ENCODE assay signal across 8 mouse cellular contexts in genomic region chr17:56277567-56277893, GRCm38 (mm10). TPM values are rescaled to one million over a fixed set of nuclear protein-coding genes. Genes with fewer than 3 reads are reported as not detected.
DNase-seq lines count a peak whose midpoint lies in the region; ATAC-seq and TF ChIP-seq lines count a peak whose summit lies in the region.

No protein-coding gene starts in this region.

- peaks cover 66% of the 10 kb centered on the region for H3K36me3 ChIP-seq in heart, embryonic 13.5 days
- H3K36me3 ChIP-seq in limb, embryonic 13.5 days, result peaks cover 46% of the 10 kb centered on the region

- WGBS in heart, embryonic 13.5 days, result 22% methylated on average over 2 of the region's 2 CpGs
- 41% methylated on average over 2 of the region's 2 CpGs for WGBS in limb, embryonic 13.5 days

- no peaks in the 10 kb centered on the region for H3K27me3 ChIP-seq in heart, embryonic 13.5 days (replicated peaks)
- H3K27me3 ChIP-seq in limb, embryonic 13.5 days, result no peaks in the 10 kb centered on the region

- no peaks in the 10 kb centered on the region for H3K9me3 ChIP-seq in heart, embryonic 13.5 days
- H3K9me3 ChIP-seq in limb, embryonic 13.5 days, result no peaks in the 10 kb centered on the region

- peak overlapping the region; percentile 74 for H3K9ac ChIP-seq in heart, embryonic 13.5 days
- H3K9ac ChIP-seq in limb, embryonic 13.5 days, result 0 out of 2 replicates have a peak overlapping the region, but pooled peaks have one; percentile 20

- intact Hi-C loops in heart, postnatal 14 days (cut with DNase I), result loop anchor here (2.0 kb wide), 1 partner anchor 13 kb away; no protein-coding TSS in a partner anchor
- intact Hi-C loops in left cerebral cortex, postnatal 36 days (cut with DNase I), result loop anchor here (5.0 kb wide), 1 partner anchor 50 kb away; the partner anchor contains the start of gene Kdm4b

- TF ChIP-seq CTCF in cortical plate, adult 2 months (IDR thresholded peaks at IDR 0.05; ENCODE audit: extremely low read depth, insufficient read depth, low read length), result 0 out of 2 replicates have a peak, but pooled peaks have one; percentile 6

- H3K4me2 ChIP-seq in heart, embryonic 13.5 days, result peak overlapping the region; percentile 85
- peak overlapping the region; percentile 76 for H3K4me2 ChIP-seq in limb, embryonic 13.5 days (replicated peaks)

- H3K27ac ChIP-seq in heart, embryonic 13.5 days (replicated peaks), result peak overlapping the region; percentile 93
- H3K27ac ChIP-seq in cortical plate, adult 2 months (ENCODE audit: insufficient read depth, low read length), result no peak overlapping the region
- peak overlapping the region; percentile 82; the same call in 1 of the 2 replicates for H3K27ac ChIP-seq in limb, embryonic 13.5 days

- peaks cover 58% of the 10 kb centered on the region for H3K4me1 ChIP-seq in heart, embryonic 13.5 days
- no peaks in the 10 kb centered on the region for H3K4me1 ChIP-seq in cortical plate, adult 2 months (ENCODE audit: control insufficient read depth, insufficient read depth, low read length)
- H3K4me1 ChIP-seq in limb, embryonic 13.5 days, result peaks cover 14% of the 10 kb centered on the region

- H3K4me3 ChIP-seq in heart, embryonic 13.5 days, result peak overlapping the region; percentile 70
- no peak overlapping the region for H3K4me3 ChIP-seq in cortical plate, adult 2 months (ENCODE audit: insufficient read depth, low read length)
- H3K4me3 ChIP-seq in limb, embryonic 13.5 days, result peak overlapping the region; percentile 60; the same call in 1 of the 2 replicates

- TF ChIP-seq POLR2A in cortical plate, adult 2 months (IDR thresholded peaks at IDR 0.05; ENCODE audit: extremely low read depth, insufficient read depth, low read length), result no peak

- no peak for DNase-seq in heart, postnatal 14 days
- DNase-seq in 3T3-L1 (ENCODE audit: low read depth, low spot score), result peak; percentile 30
- no peak for DNase-seq in left cerebral cortex, postnatal 36 days (ENCODE audit: low spot score in 2 of 2)
- no peak for DNase-seq in MN1 (ENCODE audit: low spot score)

- no peak for ATAC-seq in heart, embryonic 13.5 days (ENCODE audit: extremely low read depth, insufficient number of reproducible peaks, low FRiP score, low TSS enrichment)
- no peak; the same call in 1 of the 2 replicates for ATAC-seq in limb, embryonic 13.5 days (ENCODE audit: low FRiP score, low read depth)
- ATAC-seq in activated CD4-positive, CD25-positive, alpha-beta regulatory T cell, adult 4 months, result no peak

RNA-seq across cellular contexts. Expression of gene Ticam1, which starts 0.9 kb away (rescaled TPM):
- polyA plus RNA-seq in heart, embryonic 13.5 days (2015; fragmentation: Nextera tagmentation; extraction: Ambion mirVana), result 7.7 and 8.4 TPM in 2 replicates
- 10 to 100 TPM in 1 of 2 experiments, 1 to 10 TPM in 1; 9.5 to 11.4 TPM for total RNA-seq in heart, postnatal 14 days (2021)
- polyA plus RNA-seq in cortical plate, adult 2 months (2012; rRNA removed), result 4.2 and 4.8 TPM in 2 replicates
- polyA plus RNA-seq in limb, embryonic 13.5 days (2015; fragmentation: Nextera tagmentation; extraction: Ambion mirVana), result 4.4 and 4.6 TPM in 2 replicates
- 10 to 100 TPM in 1 of 2 experiments, 1 to 10 TPM in 1; 6.4 to 11.3 TPM for polyA plus RNA-seq in activated CD4-positive, CD25-positive, alpha-beta regulatory T cell, adult 4 months (2017; shearing (Covaris generic))
- total RNA-seq in left cerebral cortex, postnatal 36 days (2021), result 1 to 10 TPM; 4.9 to 5.3 TPM

RNA-seq across cellular contexts. Expression of gene Plin3, which starts 15.1 kb away (rescaled TPM):
- polyA plus RNA-seq in heart, embryonic 13.5 days (2015; fragmentation: Nextera tagmentation; extraction: Ambion mirVana), result 67.1 and 71.8 TPM in 2 replicates
- total RNA-seq in heart, postnatal 14 days (2021), result 100 to 1,000 TPM; 115 to 133 TPM
- 8.4 and 10.1 TPM in 2 replicates for polyA plus RNA-seq in cortical plate, adult 2 months (2012; rRNA removed)
- 78.1 and 80.4 TPM in 2 replicates for polyA plus RNA-seq in limb, embryonic 13.5 days (2015; fragmentation: Nextera tagmentation; extraction: Ambion mirVana)
- 10 to 100 TPM; 22.5 to 40.9 TPM for polyA plus RNA-seq in activated CD4-positive, CD25-positive, alpha-beta regulatory T cell, adult 4 months (2017; shearing (Covaris generic))
- 10 to 100 TPM in 1 of 2 experiments, 1 to 10 TPM in 1; 9.3 to 10.1 TPM for total RNA-seq in left cerebral cortex, postnatal 36 days (2021)

RNA-seq across cellular contexts. Expression of gene Fem1a, which starts 20.9 kb away (rescaled TPM):
- 17.2 and 18.5 TPM in 2 replicates for polyA plus RNA-seq in heart, embryonic 13.5 days (2015; fragmentation: Nextera tagmentation; extraction: Ambion mirVana)
- 10 to 100 TPM; 90.4 to 94.6 TPM for total RNA-seq in heart, postnatal 14 days (2021)
- 23.3 and 24.1 TPM in 2 replicates for polyA plus RNA-seq in cortical plate, adult 2 months (2012; rRNA removed)
- polyA plus RNA-seq in limb, embryonic 13.5 days (2015; fragmentation: Nextera tagmentation; extraction: Ambion mirVana), result 12.3 and 13.7 TPM in 2 replicates
- 1 to 10 TPM; 4.5 to 5.8 TPM for polyA plus RNA-seq in activated CD4-positive, CD25-positive, alpha-beta regulatory T cell, adult 4 months (2017; shearing (Covaris generic))
- total RNA-seq in left cerebral cortex, postnatal 36 days (2021), result 10 to 100 TPM; 33.0 to 35.4 TPM

RNA-seq across cellular contexts. Expression of gene Arrdc5, which starts 22.6 kb away (rescaled TPM):
- polyA plus RNA-seq in heart, embryonic 13.5 days (2015; fragmentation: Nextera tagmentation; extraction: Ambion mirVana), result not detected in 2 replicates
- total RNA-seq in heart, postnatal 14 days (2021), result under 1 TPM in 1 of 2 experiments, not detected in 1; 0.36 TPM
- polyA plus RNA-seq in cortical plate, adult 2 months (2012; rRNA removed), result not detected in 2 replicates
- not detected in 2 replicates for polyA plus RNA-seq in limb, embryonic 13.5 days (2015; fragmentation: Nextera tagmentation; extraction: Ambion mirVana)
- not detected for polyA plus RNA-seq in activated CD4-positive, CD25-positive, alpha-beta regulatory T cell, adult 4 months (2017; shearing (Covaris generic))
- total RNA-seq in left cerebral cortex, postnatal 36 days (2021), result not detected

RNA-seq across cellular contexts. Expression of gene Uhrf1, which starts 25.6 kb away (rescaled TPM):
- polyA plus RNA-seq in heart, embryonic 13.5 days (2015; fragmentation: Nextera tagmentation; extraction: Ambion mirVana), result 70.7 and 74.7 TPM in 2 replicates
- 10 to 100 TPM in 1 of 2 experiments, 1 to 10 TPM in 1; 4.8 to 12.2 TPM for total RNA-seq in heart, postnatal 14 days (2021)
- polyA plus RNA-seq in cortical plate, adult 2 months (2012; rRNA removed), result 1.1 and 1.8 TPM in 2 replicates
- polyA plus RNA-seq in limb, embryonic 13.5 days (2015; fragmentation: Nextera tagmentation; extraction: Ambion mirVana), result 136 and 146 TPM in 2 replicates
- 10 to 100 TPM; 19.4 to 33.7 TPM for polyA plus RNA-seq in activated CD4-positive, CD25-positive, alpha-beta regulatory T cell, adult 4 months (2017; shearing (Covaris generic))
- total RNA-seq in left cerebral cortex, postnatal 36 days (2021), result 1 to 10 TPM in 1 of 2 experiments, under 1 TPM in 1; 0.82 to 1.3 TPM
